Mouse (Mus musculus) embryonic facial prominence, embryonic 12.5 days (tissue): Measurements from ENCODE around the gene Fgf10. TPM values are rescaled to one million over a fixed set of nuclear protein-coding genes. Genes with fewer than 3 reads are reported as not detected.

Source experiments
- ATAC-seq: fragments of 200-750 bp; cut with Nextera tagmentation; 2 replicates; pipeline ENCODE4 v1.8.0; 2017; ENCODE audit not compliant: insufficient number of reproducible peaks, insufficient read depth, low FRiP score, low TSS enrichment
- H3K27ac ChIP-seq: fragments of 300-500 bp; sonication (generic); 2 replicates; pipeline ENCODE4 v1.5.1; 2016; ENCODE audit warnings: mild to moderate bottlenecking
- H3K27me3 ChIP-seq: fragments of 300-500 bp; sonication (generic); 2 replicates; pipeline ENCODE4 v1.6.1; 2016; ENCODE audit warnings: mild to moderate bottlenecking, moderate library complexity
- H3K36me3 ChIP-seq: fragments of 300-500 bp; sonication (generic); 2 replicates; pipeline ENCODE4 v1.6.1; 2016; ENCODE audit warnings: mild to moderate bottlenecking
- H3K4me1 ChIP-seq: fragments of 300-500 bp; sonication (generic); 2 replicates; pipeline ENCODE4 v1.6.1; 2016
- H3K4me2 ChIP-seq: fragments of 300-500 bp; sonication (generic); replicated peaks from 2 replicates; pipeline ENCODE4 v1.6.1; 2016; ENCODE audit warnings: mild to moderate bottlenecking, moderate library complexity
- H3K4me3 ChIP-seq: fragments of 300-500 bp; sonication (generic); 2 replicates; pipeline ENCODE4 v1.5.1; 2016; ENCODE audit warnings: mild to moderate bottlenecking
- H3K9ac ChIP-seq: fragments of 300-500 bp; sonication (generic); 2 replicates; pipeline ENCODE4 v1.6.1; 2016; ENCODE audit warnings: mild to moderate bottlenecking, moderate library complexity
- H3K9me3 ChIP-seq: fragments of 300-500 bp; sonication (generic); 2 replicates; pipeline ENCODE4 v1.6.1; 2016; ENCODE audit warnings: mild to moderate bottlenecking, moderate library complexity
- WGBS: fragments of 180-500 bp; shearing (Covaris S2); methylation state at CpG from one replicate; pipeline ENCODE4 v1.1.7; 2016; 5-methylcytosine and 5-hydroxymethylcytosine counted together
- polyA plus RNA-seq: library from polyadenylated mRNA; unstranded; fragments of >200 nt; fragmentation: Nextera tagmentation; extraction: Ambion mirVana; gene quantifications from 2 replicates; pipeline ENCODE4 v1.2.1, GENCODE M21; 2016

The Fgf10 gene
- polyA plus RNA-seq, 1 experiment from 2014 or later: 9.8 TPM

DNA sequence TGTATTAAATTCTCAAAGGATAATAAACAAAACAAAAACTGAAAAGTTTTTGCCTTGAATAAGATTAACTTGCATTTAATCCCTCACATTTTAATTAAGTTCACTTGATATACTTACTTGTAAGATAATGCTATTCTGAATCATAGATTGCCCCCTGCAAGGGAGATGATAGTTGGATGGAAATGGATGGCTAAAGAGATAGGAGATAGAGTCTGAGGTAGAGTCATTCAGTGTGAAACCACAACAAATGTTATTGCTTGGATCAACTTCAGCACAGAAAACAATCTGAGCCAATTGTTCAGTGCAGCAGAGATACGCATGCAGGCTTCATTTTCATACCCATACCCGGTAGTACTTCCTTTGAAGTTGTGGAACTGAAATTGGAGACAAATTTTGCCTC lies 23.5 kb downstream of the Fgf10 start:
- H3K27ac ChIP-seq: no peak overlapping the region
- WGBS: 70% methylated on average over 2 of the region's 2 CpGs
- H3K27me3 ChIP-seq: no peaks in the 10 kb centered on the region
- no peak for ATAC-seq
- H3K4me3 ChIP-seq: no peak overlapping the region
- no peak overlapping the region for H3K4me2 ChIP-seq
- H3K36me3 ChIP-seq: no peaks in the 10 kb centered on the region
- no peaks in the 10 kb centered on the region for H3K9me3 ChIP-seq
- no peak overlapping the region for H3K9ac ChIP-seq
- H3K4me1 ChIP-seq: no peaks in the 10 kb centered on the region

DNA sequence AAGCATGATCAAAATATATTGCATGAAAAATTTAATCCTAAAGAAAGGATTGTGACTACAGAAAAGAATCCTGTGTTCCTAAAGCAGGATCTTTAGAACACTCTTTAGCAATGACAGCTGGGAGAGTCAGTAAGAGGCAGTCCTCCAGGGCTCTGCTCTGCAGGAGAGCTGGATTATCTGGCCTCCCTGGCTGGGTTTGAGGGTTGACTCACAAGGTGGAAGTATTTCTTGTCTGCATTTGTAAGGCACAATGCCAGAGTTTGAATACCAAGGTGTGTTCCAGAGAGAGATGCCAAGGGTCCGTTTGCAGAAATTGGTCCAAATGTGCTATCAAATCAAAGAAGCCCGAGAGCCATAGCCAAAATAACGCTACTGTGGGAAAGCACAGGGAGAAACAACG lies 25.5 kb downstream of the Fgf10 start:
- Histone ChIP-seq H3K27me3 (no peaks in the 10 kb centered on the region), H3K9ac (no peak overlapping the region), H3K4me1 (no peaks in the 10 kb centered on the region), H3K27ac (no peak overlapping the region), H3K4me3 (no peak overlapping the region), H3K36me3 (no peaks in the 10 kb centered on the region), H3K4me2 (no peak overlapping the region), H3K9me3 (no peaks in the 10 kb centered on the region)
- no peak for ATAC-seq
- WGBS: 26% methylated on average over 4 of the region's 4 CpGs

DNA sequence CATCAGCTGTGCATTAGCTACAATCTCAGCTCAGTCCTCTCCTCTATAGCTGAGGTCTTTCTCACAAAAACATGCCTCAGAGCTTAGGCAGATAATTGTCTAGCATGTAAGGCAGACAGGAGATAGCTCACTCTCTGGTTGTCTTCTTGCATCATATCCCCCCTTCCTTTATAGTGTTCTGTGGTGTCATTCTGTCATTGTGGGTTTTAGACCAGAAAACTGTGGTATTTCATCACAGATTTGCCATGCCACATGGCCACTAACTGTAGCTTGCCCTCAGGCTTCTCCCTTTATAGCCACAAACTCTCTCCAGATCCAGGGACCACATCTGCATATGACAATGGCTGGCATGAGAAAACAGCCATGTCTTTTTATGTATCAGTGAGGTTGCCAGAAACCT lies 34.1 kb downstream of the Fgf10 start:
- H3K4me1 ChIP-seq: no peaks in the 10 kb centered on the region
- ATAC-seq: no peak

DNA sequence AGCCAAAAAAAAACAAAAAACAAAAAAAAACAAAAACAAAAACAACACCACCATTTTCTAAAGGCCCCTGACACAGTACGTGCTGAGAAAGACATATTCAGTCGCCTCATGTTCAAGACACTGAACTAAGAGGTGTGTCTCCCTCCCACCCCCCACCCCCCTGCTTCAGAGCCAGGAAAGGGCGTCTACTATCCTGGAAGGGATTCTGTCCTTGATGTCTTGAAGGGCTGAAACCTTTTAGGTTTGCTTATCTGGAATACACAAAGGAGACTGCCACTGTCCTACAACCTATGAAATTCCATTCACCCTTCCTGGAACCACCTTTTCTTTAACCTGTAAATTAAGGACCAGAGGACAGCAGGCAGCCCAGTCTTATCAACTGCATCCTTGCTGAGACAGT lies 36.1 kb downstream of the Fgf10 start:
- H3K36me3 ChIP-seq: no peaks in the 10 kb centered on the region
- WGBS: 85% methylated on average over 3 of the region's 3 CpGs
- H3K9ac ChIP-seq: no peak overlapping the region
- H3K4me2 ChIP-seq: no peak overlapping the region
- no peaks in the 10 kb centered on the region for H3K4me1 ChIP-seq
- no peaks in the 10 kb centered on the region for H3K9me3 ChIP-seq
- no peak for ATAC-seq
- no peaks in the 10 kb centered on the region for H3K27me3 ChIP-seq
- H3K4me3 ChIP-seq: no peak overlapping the region
- H3K27ac ChIP-seq: no peak overlapping the region

More for the DNA sequence above, 34.1 kb downstream of the Fgf10 start:
- no peak overlapping the region for H3K4me2 ChIP-seq
- H3K27ac ChIP-seq: no peak overlapping the region
- H3K36me3 ChIP-seq: no peaks in the 10 kb centered on the region
- no peak overlapping the region for H3K9ac ChIP-seq
- H3K9me3 ChIP-seq: no peaks in the 10 kb centered on the region
- H3K27me3 ChIP-seq: no peaks in the 10 kb centered on the region
- H3K4me3 ChIP-seq: no peak overlapping the region

DNA sequence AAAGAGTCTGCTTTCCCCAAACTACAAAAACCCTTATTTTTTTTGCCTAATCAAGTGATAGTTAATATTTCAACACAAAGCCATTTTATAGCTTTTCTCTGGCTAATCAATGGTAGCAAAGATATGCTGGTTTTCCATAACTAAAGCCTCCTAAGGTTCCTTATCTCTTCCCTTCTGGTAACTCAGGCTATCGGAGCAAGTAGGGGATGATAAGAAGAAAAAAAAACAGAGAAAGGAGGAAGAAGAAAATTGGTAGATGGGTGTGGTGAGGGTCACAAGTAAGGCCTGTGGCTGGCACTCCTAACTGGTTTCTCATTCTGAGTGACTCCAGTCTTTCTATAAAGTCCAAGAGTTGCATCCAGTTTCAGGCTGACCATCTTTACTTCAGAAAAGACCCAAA lies 40.3 kb downstream of the Fgf10 start:
- no peak overlapping the region for H3K4me3 ChIP-seq
- no peaks in the 10 kb centered on the region for H3K27me3 ChIP-seq
- H3K4me1 ChIP-seq: peaks cover 5% of the 10 kb centered on the region; the same call in 1 of the 2 replicates
- H3K36me3 ChIP-seq: no peaks in the 10 kb centered on the region
- no peaks in the 10 kb centered on the region for H3K9me3 ChIP-seq
- WGBS: 92% methylated on average over 1 of the region's 1 CpGs
- no peak overlapping the region for H3K27ac ChIP-seq
- ATAC-seq: no peak
- H3K4me2 ChIP-seq: no peak overlapping the region
- no peak overlapping the region for H3K9ac ChIP-seq

DNA sequence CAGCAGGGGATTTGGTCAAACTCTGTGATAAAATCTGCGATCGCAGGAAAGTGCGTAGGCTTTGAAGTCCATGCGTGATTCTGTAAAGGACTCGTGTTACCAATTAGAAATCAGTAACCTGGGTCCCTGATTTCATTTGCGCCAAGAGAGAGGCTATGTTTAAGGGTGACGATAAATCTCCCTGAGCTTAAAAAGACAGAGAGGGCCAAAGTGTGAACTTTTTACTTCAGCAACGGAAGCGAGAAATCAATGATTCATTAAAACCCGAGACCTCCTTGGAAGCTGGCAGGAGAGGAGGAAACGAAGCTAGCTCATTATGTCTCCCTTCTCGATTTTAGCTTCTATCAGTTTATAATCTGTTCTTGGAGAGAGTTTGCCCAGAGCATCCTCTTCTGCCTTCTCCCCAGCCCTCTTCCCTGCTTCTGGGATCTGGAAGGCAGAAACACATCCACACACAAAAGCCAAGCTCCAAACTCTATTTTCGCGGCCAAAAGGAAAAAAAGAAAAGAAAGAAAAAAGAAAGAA lies 44.1 kb downstream of the Fgf10 start:
- Histone ChIP-seq H3K27ac (peak overlapping the region; percentile 59; the same call in 1 of the 2 replicates), H3K9ac (peak overlapping the region; percentile 60; the same call in 1 of the 2 replicates)

DNA sequence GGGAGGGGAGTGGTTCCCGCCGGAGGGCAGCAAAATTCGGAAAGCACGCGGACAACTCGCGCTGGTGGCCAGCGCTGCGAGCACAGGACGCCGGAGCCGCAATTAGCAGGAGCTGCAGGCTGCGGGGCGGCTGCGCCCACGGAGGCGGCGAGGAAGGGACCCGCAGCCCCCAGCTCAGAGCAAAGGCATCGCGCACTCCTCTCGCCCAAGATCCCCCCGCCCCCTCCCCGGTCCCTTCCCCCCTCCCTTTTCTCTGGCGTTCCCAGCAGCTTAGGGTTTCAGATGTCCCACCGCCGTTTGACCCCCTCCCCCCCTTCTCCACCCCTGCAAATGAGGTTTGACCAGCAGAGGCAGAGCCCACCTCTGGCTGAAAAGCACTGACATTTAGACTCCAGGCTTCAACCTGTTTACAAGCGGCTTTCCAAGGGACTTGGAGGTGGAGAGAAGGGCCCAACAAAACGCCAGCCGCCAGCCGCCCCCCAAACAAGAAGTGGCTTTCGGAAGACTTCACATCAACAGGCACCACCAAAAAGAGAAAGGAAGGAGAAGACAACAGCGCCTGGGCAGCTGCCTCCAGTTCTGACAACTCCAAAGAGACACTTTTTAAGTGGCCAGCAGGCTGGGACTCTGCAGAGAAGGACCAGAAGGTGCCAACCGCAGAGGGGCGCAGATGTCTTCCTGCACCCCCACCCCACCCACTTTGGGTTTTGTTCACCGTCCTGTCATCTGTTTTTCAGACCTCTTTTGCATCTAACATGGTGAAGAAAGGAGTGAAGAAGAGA lies 44.9 kb downstream of the Fgf10 start:
- H3K9ac ChIP-seq: peak overlapping the region; percentile 60
- no peaks in the 10 kb centered on the region for H3K36me3 ChIP-seq
- H3K9me3 ChIP-seq: no peaks in the 10 kb centered on the region
- peak overlapping the region; percentile 77 for H3K4me2 ChIP-seq
- H3K4me1 ChIP-seq: peaks cover 5% of the 10 kb centered on the region; the same call in 1 of the 2 replicates
- peak; percentile 70 for ATAC-seq
- H3K27ac ChIP-seq: peak overlapping the region; percentile 59
- 0% methylated on average over 23 of the region's 36 CpGs for WGBS
- H3K27me3 ChIP-seq: no peaks in the 10 kb centered on the region
- H3K4me3 ChIP-seq: peak overlapping the region; percentile 51

More for the DNA sequence above, 44.1 kb downstream of the Fgf10 start:
- H3K4me2 ChIP-seq: peak overlapping the region; percentile 77
- no peaks in the 10 kb centered on the region for H3K9me3 ChIP-seq
- no peak for ATAC-seq
- no peaks in the 10 kb centered on the region for H3K27me3 ChIP-seq
- peak overlapping the region; percentile 51 for H3K4me3 ChIP-seq
- H3K36me3 ChIP-seq: no peaks in the 10 kb centered on the region
- WGBS: 1% methylated on average over 14 of the region's 14 CpGs
- H3K4me1 ChIP-seq: peaks cover 5% of the 10 kb centered on the region; the same call in 1 of the 2 replicates

DNA sequence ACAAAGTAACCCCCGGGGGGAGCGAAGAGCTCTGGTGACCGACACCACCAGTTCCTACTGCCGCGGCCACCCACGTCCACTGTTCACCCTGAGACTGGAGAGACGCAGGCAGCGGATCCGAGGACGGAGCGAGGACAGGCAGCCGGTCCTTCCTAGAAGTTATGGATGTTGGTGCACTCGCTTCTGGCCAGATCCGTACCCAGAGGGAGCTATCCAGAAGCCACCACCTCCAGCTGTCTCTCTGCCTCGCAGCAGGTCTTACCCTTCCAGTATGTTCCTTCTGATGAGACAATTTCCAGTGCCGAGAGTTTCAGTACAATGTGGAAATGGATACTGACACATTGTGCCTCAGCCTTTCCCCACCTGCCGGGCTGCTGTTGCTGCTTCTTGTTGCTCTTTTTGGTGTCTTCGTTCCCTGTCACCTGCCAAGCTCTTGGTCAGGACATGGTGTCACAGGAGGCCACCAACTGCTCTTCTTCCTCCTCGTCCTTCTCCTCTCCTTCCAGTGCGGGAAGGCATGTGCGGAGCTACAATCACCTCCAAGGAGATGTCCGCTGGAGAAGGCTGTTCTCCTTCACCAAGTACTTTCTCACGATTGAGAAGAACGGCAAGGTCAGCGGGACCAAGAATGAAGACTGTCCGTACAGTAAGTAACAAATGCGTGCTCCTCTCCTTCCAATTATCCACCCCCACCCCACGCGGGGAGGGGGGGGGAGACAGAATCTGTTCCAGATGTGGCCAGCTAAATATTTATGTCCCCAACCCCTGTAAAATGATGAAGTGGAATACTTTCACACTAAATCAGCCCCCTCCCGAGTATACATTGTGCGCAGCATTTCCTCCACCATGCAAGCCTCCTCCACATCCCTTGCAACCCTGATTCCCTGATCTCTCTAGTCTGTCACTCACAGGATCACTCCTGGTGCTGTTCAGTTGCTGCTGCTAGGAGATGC lies 45.8 kb downstream of the Fgf10 start:
- under 1% methylated on average over 30 of the region's 31 CpGs for whole genome bisulfite sequencing
- Histone ChIP-seq H3K4me3 (peak overlapping the region; percentile 51), H3K4me2 (peak overlapping the region; percentile 77), H3K4me1 (peaks cover 5% of the 10 kb centered on the region; the same call in 1 of the 2 replicates), H3K9ac (peak overlapping the region; percentile 60), H3K27ac (peak overlapping the region; percentile 59), H3K9me3 (no peaks in the 10 kb centered on the region), H3K36me3 (no peaks in the 10 kb centered on the region), H3K27me3 (no peaks in the 10 kb centered on the region)
- peak; percentile 65 for ATAC-seq

DNA sequence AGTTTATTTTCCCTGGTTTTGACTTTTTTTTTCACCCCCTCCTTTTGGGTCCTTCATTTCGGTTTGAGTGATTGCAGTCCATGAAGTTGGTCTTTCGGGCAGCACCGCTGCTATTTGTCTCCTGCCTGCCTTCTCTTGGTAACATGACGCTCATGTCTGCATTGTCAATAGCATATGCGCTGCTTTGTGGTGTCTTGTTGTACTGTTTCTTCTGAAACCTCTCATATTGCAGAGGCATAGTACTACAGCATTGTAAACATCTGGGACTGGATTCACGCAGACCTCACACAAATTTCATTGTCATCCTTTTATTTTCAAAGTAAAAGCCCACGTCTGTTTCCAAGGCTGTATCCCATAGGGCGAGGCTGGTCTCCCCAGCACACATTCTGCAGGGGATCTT lies 46.7 kb downstream of the Fgf10 start:
- Histone ChIP-seq H3K9me3 (no peaks in the 10 kb centered on the region), H3K4me1 (peaks cover 5% of the 10 kb centered on the region; the same call in 1 of the 2 replicates), H3K4me2 (peak overlapping the region; percentile 77), H3K4me3 (peak overlapping the region; percentile 51), H3K27ac (peak overlapping the region; percentile 59), H3K9ac (peak overlapping the region; percentile 10; the same call in 1 of the 2 replicates), H3K27me3 (no peaks in the 10 kb centered on the region), H3K36me3 (no peaks in the 10 kb centered on the region)
- ATAC-seq: no peak
- 3% methylated on average over 8 of the region's 8 CpGs for WGBS

DNA sequence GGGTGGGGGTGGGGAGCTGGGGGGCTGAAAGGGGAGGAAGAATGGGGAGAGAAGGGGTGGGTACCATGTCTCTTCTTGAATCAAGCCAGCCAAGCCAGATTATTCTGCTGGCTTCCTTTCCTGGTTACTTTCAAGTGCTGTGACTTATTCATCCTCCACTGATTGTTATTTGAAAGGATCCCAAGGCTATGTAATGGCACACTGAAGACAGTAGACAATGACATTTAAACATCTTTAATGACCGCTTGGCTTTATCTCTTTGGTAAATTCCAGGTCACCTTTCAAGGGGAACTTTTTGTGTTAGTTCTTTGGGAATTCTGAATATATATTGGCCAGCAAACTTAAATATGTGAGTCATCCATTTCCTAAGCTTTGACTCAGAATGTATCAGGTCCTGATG lies 47.1 kb downstream of the Fgf10 start:
- WGBS: 54% methylated on average over 1 of the region's 1 CpGs
- Histone ChIP-seq H3K4me2 (peak overlapping the region; percentile 77), H3K27ac (peak overlapping the region; percentile 59; the same call in 1 of the 2 replicates), H3K9ac (peak overlapping the region; percentile 10; the same call in 1 of the 2 replicates), H3K4me1 (peaks cover 5% of the 10 kb centered on the region; the same call in 1 of the 2 replicates), H3K9me3 (no peaks in the 10 kb centered on the region), H3K4me3 (peak overlapping the region; percentile 51), H3K36me3 (no peaks in the 10 kb centered on the region), H3K27me3 (no peaks in the 10 kb centered on the region)
- no peak for ATAC-seq

DNA sequence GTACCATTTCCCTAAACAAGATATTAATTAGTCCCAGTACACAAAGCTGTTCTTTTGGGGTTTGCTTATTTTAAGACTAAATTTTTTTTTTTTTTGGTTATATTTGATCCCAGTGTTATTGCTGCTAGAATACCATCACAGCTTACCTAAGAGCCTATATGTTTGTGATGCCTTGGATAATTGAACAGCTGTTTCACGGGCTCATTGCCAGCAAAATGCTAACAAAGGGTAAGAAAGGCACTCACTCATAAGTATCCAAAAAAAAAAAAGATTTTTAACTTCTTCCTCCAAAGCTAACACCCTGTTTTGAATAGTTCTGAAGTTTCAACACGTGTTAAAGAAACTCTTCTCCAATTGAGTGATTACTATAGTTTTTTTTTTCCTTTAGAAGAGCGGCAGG lies 48.8 kb downstream of the Fgf10 start:
- 48% methylated on average over 3 of the region's 3 CpGs for WGBS
- Histone ChIP-seq H3K27me3 (no peaks in the 10 kb centered on the region), H3K9me3 (no peaks in the 10 kb centered on the region), H3K9ac (no peak overlapping the region), H3K27ac (no peak overlapping the region), H3K36me3 (no peaks in the 10 kb centered on the region), H3K4me3 (no peak overlapping the region), H3K4me2 (0 out of 2 replicates have a peak overlapping the region, but pooled peaks have one; percentile 5), H3K4me1 (no peaks in the 10 kb centered on the region)
- no peak for ATAC-seq
